Mouse (Mus musculus): Measurements from ENCODE around the gene Nt5dc3. TPM values are rescaled to one million over a fixed set of nuclear protein-coding genes. Genes with fewer than 3 reads are reported as not detected.
A peak's percentile ranks its signal among the peaks of the same experiment; 100 is the strongest.

Nt5dc3 gene
- polyA plus RNA-seq, 1 experiment from 2014 or later: 2.6 TPM

DNA sequence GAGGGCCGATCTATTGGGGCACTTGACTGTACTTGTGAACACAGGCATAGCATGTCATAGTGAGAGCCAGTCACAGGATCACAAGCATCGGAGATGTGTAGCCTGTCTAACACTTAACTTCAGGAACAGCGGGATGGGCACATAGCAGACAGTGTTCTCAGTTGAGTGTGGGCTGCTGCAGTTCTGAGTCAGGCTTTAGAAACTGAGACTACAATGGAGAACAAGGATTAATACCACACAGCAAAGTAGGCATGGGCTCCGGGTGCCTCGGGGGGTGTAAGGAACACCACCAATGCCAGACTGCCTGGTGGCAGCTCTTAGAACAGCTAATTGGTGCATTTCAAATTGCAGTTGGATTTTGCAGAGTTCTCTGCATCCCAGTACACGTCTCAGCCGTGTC is 42.2 kb downstream of the Nt5dc3 start:
- Histone ChIP-seq H3K4me1 (ENCODE audit: control insufficient read depth, insufficient read depth, low read length) (peaks cover 17% of the 10 kb centered on the region), H3K27me3 (ENCODE audit: control insufficient read depth, insufficient read depth, low read length) (no peaks in the 10 kb centered on the region), H3K9ac (ENCODE audit: low read depth, low read length) (no peak overlapping the region), H3K27ac (ENCODE audit: low read depth, low read length) (no peak overlapping the region), H3K4me3 (ENCODE audit: low read length) (no peak overlapping the region), H3K4me2 (replicated peaks; ENCODE audit: low read depth, low read length) (no peak overlapping the region), H3K9me3 (ENCODE audit: control insufficient read depth, low read length) (no peaks in the 10 kb centered on the region), H3K36me3 (ENCODE audit: control insufficient read depth, insufficient read depth, low read length) (peaks cover 6% of the 10 kb centered on the region; the same call in 1 of the 2 replicates)
- 94% methylated on average over 7 of the region's 7 CpGs for WGBS
- no peak for ATAC-seq (ENCODE audit: low FRiP score, low TSS enrichment)

- H3K27ac ChIP-seq (ENCODE audit: low read depth, low read length): no peak overlapping the region
- H3K4me3 ChIP-seq (ENCODE audit: low read length): no peak overlapping the region
- no peak overlapping the region for H3K9ac ChIP-seq (ENCODE audit: low read depth, low read length)
- H3K36me3 ChIP-seq (ENCODE audit: control insufficient read depth, insufficient read depth, low read length): peaks cover 6% of the 10 kb centered on the region; the same call in 1 of the 2 replicates
- H3K9me3 ChIP-seq (ENCODE audit: control insufficient read depth, low read length): no peaks in the 10 kb centered on the region
- H3K4me1 ChIP-seq (ENCODE audit: control insufficient read depth, insufficient read depth, low read length): peaks cover 11% of the 10 kb centered on the region; the same call in 1 of the 2 replicates
- ATAC-seq (ENCODE audit: low FRiP score, low TSS enrichment): no peak
- H3K4me2 ChIP-seq (replicated peaks; ENCODE audit: low read depth, low read length): no peak overlapping the region
- H3K27me3 ChIP-seq (ENCODE audit: control insufficient read depth, insufficient read depth, low read length): no peaks in the 10 kb centered on the region
- 88% methylated on average over 6 of the region's 6 CpGs for WGBS
Measured at GRCm38 (mm10) chr10:86824093-86824492, 45.3 kb downstream of the Nt5dc3 start.

- Histone ChIP-seq H3K36me3 (ENCODE audit: control insufficient read depth, insufficient read depth, low read length) (peaks cover 6% of the 10 kb centered on the region; the same call in 1 of the 2 replicates), H3K4me1 (ENCODE audit: control insufficient read depth, insufficient read depth, low read length) (peaks cover 7% of the 10 kb centered on the region; the same call in 1 of the 2 replicates), H3K9ac (ENCODE audit: low read depth, low read length) (no peak overlapping the region), H3K4me2 (replicated peaks; ENCODE audit: low read depth, low read length) (no peak overlapping the region), H3K27ac (ENCODE audit: low read depth, low read length) (no peak overlapping the region), H3K4me3 (ENCODE audit: low read length) (no peak overlapping the region), H3K27me3 (ENCODE audit: control insufficient read depth, insufficient read depth, low read length) (no peaks in the 10 kb centered on the region), H3K9me3 (ENCODE audit: control insufficient read depth, low read length) (no peaks in the 10 kb centered on the region)
- peak; percentile 87 for ATAC-seq (ENCODE audit: low FRiP score, low TSS enrichment)
- WGBS: 46% methylated on average over 14 of the region's 14 CpGs
Measured at GRCm38 (mm10) chr10:86824871-86825270, 46.1 kb downstream of the Nt5dc3 start.

- Histone ChIP-seq H3K4me2 (replicated peaks; ENCODE audit: low read depth, low read length) (no peak overlapping the region), H3K9me3 (ENCODE audit: control insufficient read depth, low read length) (no peaks in the 10 kb centered on the region), H3K27me3 (ENCODE audit: control insufficient read depth, insufficient read depth, low read length) (no peaks in the 10 kb centered on the region), H3K4me3 (ENCODE audit: low read length) (no peak overlapping the region), H3K4me1 (ENCODE audit: control insufficient read depth, insufficient read depth, low read length) (peaks cover 7% of the 10 kb centered on the region; the same call in 1 of the 2 replicates), H3K36me3 (ENCODE audit: control insufficient read depth, insufficient read depth, low read length) (0 out of 2 replicates have a peak, but pooled peaks cover under 1% of the 10 kb centered on the region), H3K27ac (ENCODE audit: low read depth, low read length) (no peak overlapping the region), H3K9ac (ENCODE audit: low read depth, low read length) (no peak overlapping the region)
- ATAC-seq (ENCODE audit: low FRiP score, low TSS enrichment): no peak
- WGBS: 84% methylated on average over 10 of the region's 10 CpGs
Measured at GRCm38 (mm10) chr10:86825871-86826522, 47.2 kb downstream of the Nt5dc3 start.

GRCm38 (mm10) chr10:86826929-86827328 is 48.1 kb downstream of the Nt5dc3 start:
- 73% methylated on average over 3 of the region's 3 CpGs for WGBS
- no peak overlapping the region for H3K4me2 ChIP-seq (replicated peaks; ENCODE audit: low read depth, low read length)
- H3K27me3 ChIP-seq (ENCODE audit: control insufficient read depth, insufficient read depth, low read length): no peaks in the 10 kb centered on the region
- peaks cover 7% of the 10 kb centered on the region; the same call in 1 of the 2 replicates for H3K4me1 ChIP-seq (ENCODE audit: control insufficient read depth, insufficient read depth, low read length)
- H3K36me3 ChIP-seq (ENCODE audit: control insufficient read depth, insufficient read depth, low read length): 0 out of 2 replicates have a peak, but pooled peaks cover 3% of the 10 kb centered on the region
- no peak overlapping the region for H3K27ac ChIP-seq (ENCODE audit: low read depth, low read length)
- H3K9ac ChIP-seq (ENCODE audit: low read depth, low read length): no peak overlapping the region
- H3K9me3 ChIP-seq (ENCODE audit: control insufficient read depth, low read length): no peaks in the 10 kb centered on the region
- H3K4me3 ChIP-seq (ENCODE audit: low read length): no peak overlapping the region
- no peak for ATAC-seq (ENCODE audit: low FRiP score, low TSS enrichment)

DNA sequence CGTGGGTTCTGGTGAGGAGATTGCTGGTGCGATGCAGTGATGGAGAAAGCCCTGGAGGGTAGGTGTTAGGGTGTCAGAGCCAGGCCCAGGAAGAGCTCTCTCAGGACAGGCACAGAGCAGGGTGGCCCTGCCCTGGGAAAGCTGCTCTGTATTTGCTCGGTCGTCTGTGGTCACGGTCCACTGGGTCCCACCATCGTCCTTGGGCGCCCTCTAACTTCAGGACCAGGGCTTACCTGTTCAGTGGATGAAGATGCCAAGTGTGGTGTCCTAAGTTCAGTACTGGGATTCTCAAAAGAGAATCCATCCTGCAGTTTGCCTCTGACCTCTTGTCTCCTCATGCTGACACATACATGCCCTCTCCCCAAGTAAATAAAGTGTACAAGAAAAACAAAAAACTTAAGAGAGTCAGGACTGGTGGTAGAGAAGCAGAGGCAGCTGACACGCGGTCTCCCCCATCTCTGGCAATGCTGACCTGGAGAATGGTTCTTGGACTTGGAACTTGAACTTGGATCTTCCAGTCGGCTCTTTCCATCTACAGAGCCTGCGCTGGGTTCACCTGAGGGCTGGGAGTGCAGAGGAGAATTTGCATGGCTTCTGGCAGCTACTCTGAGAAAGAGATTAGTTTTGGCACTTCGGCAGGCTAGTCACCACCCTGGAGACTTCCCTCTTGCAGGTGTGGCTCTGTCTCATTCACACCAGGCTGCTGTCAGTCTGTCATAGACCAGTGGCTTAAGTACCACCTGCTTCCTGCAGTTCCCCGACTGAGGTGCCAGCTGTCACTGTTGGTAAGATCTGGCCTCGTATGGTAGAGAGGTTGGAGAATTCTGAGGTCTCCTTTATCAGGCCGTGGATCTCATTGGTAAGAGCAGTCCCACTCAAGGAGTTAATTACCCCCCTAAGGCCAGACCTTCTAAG is 49.7 kb downstream of the Nt5dc3 start:
- no peak overlapping the region for H3K9ac ChIP-seq (ENCODE audit: low read depth, low read length)
- no peak overlapping the region for H3K4me3 ChIP-seq (ENCODE audit: low read length)
- H3K27me3 ChIP-seq (ENCODE audit: control insufficient read depth, insufficient read depth, low read length): no peaks in the 10 kb centered on the region
- no peak for ATAC-seq (ENCODE audit: low FRiP score, low TSS enrichment)
- no peak overlapping the region for H3K4me2 ChIP-seq (replicated peaks; ENCODE audit: low read depth, low read length)
- H3K27ac ChIP-seq (ENCODE audit: low read depth, low read length): no peak overlapping the region
- 0 out of 2 replicates have a peak, but pooled peaks cover 3% of the 10 kb centered on the region for H3K36me3 ChIP-seq (ENCODE audit: control insufficient read depth, insufficient read depth, low read length)
- no peaks in the 10 kb centered on the region for H3K9me3 ChIP-seq (ENCODE audit: control insufficient read depth, low read length)
- H3K4me1 ChIP-seq (ENCODE audit: control insufficient read depth, insufficient read depth, low read length): peaks cover 7% of the 10 kb centered on the region; the same call in 1 of the 2 replicates
- 76% methylated on average over 15 of the region's 15 CpGs for WGBS

DNA sequence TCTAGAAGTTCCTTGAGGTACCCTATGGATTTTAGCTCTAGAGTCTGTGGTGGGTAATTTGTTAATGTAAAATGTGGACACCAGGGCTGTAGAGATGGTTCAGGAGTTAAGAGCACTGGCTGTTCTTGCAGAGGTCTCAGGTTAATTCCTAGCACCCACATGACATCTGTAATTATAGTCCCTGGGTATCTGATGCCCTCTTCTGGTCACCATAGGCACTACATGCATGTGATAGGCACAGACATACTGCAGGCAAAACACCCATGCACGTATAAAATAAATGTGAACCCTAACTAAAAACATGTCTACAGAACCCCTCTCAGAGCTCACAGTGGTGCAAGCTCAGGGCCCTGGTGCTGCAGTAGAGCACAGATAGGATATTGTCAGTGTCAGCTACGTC is 50.7 kb downstream of the Nt5dc3 start:
- Histone ChIP-seq H3K9me3 (ENCODE audit: control insufficient read depth, low read length) (no peaks in the 10 kb centered on the region), H3K36me3 (ENCODE audit: control insufficient read depth, insufficient read depth, low read length) (0 out of 2 replicates have a peak, but pooled peaks cover 3% of the 10 kb centered on the region), H3K4me1 (ENCODE audit: control insufficient read depth, insufficient read depth, low read length) (peaks cover 7% of the 10 kb centered on the region; the same call in 1 of the 2 replicates), H3K9ac (ENCODE audit: low read depth, low read length) (no peak overlapping the region), H3K27me3 (ENCODE audit: control insufficient read depth, insufficient read depth, low read length) (no peaks in the 10 kb centered on the region), H3K27ac (ENCODE audit: low read depth, low read length) (no peak overlapping the region), H3K4me3 (ENCODE audit: low read length) (no peak overlapping the region), H3K4me2 (replicated peaks; ENCODE audit: low read depth, low read length) (no peak overlapping the region)
- WGBS: 96% methylated on average over 2 of the region's 2 CpGs
- ATAC-seq (ENCODE audit: low FRiP score, low TSS enrichment): no peak

DNA sequence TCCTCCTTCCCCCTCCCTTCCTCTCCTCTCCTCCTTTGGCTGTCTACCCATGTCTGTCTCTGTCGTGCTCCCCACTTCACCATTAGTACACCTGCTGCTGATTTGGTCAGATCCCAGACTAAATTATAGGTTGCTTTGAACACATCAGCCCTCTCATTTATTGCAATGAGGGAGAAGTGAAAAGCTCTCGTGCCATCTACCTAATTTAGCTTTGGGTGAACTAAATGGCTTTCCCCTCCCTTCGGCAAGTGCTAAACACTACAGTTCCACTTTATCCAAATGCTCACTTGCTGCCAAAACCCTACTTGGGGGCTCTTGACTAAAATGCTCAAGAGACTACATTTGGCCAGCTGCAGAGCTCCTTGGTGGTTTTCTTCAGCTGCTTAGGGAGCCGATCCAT is 58.0 kb downstream of the Nt5dc3 start:
- WGBS: 79% methylated on average over 4 of the region's 4 CpGs
- Histone ChIP-seq H3K27me3 (ENCODE audit: control insufficient read depth, insufficient read depth, low read length) (no peaks in the 10 kb centered on the region), H3K36me3 (ENCODE audit: control insufficient read depth, insufficient read depth, low read length) (no peaks in the 10 kb centered on the region), H3K9me3 (ENCODE audit: control insufficient read depth, low read length) (no peaks in the 10 kb centered on the region), H3K4me2 (replicated peaks; ENCODE audit: low read depth, low read length) (no peak overlapping the region), H3K4me1 (ENCODE audit: control insufficient read depth, insufficient read depth, low read length) (no peaks in the 10 kb centered on the region), H3K27ac (ENCODE audit: low read depth, low read length) (no peak overlapping the region), H3K9ac (ENCODE audit: low read depth, low read length) (no peak overlapping the region), H3K4me3 (ENCODE audit: low read length) (no peak overlapping the region)
- ATAC-seq (ENCODE audit: low FRiP score, low TSS enrichment): no peak

- H3K27me3 ChIP-seq (ENCODE audit: control insufficient read depth, insufficient read depth, low read length): no peaks in the 10 kb centered on the region
- no peak for ATAC-seq (ENCODE audit: low FRiP score, low TSS enrichment)
- no peaks in the 10 kb centered on the region for H3K36me3 ChIP-seq (ENCODE audit: control insufficient read depth, insufficient read depth, low read length)
- H3K4me3 ChIP-seq (ENCODE audit: low read length): no peak overlapping the region
- H3K9me3 ChIP-seq (ENCODE audit: control insufficient read depth, low read length): no peaks in the 10 kb centered on the region
- no peak overlapping the region for H3K27ac ChIP-seq (ENCODE audit: low read depth, low read length)
- H3K9ac ChIP-seq (ENCODE audit: low read depth, low read length): no peak overlapping the region
- H3K4me2 ChIP-seq (replicated peaks; ENCODE audit: low read depth, low read length): no peak overlapping the region
- H3K4me1 ChIP-seq (ENCODE audit: control insufficient read depth, insufficient read depth, low read length): no peaks in the 10 kb centered on the region
- 86% methylated on average over 6 of the region's 6 CpGs for WGBS
Measured at GRCm38 (mm10) chr10:86838827-86839226, 60.0 kb downstream of the Nt5dc3 start.
